Mouse (Mus musculus) skeletal muscle tissue, postnatal 0 days (tissue): ENCODE results near the gene Clca3a2. TPM values are rescaled to one million over a fixed set of nuclear protein-coding genes. Genes with fewer than 3 reads are reported as not detected.

Experiments used
- polyA plus RNA-seq: library from polyadenylated mRNA; unstranded; fragments of >200 nt; fragmentation: Nextera tagmentation; extraction: Ambion mirVana; gene quantifications from 2 replicates; pipeline ENCODE4 v1.2.1, GENCODE M21; 2015

Clca3a2 gene
- 1.1 TPM in 1 of 2 replicates, not detected in the other for polyA plus RNA-seq

GRCm38 (mm10) chr3:144819219-144819618 is at the start of gene Clca3a2:
Gene Clca3a2, minus strand, starts transcription at chr3:144819494.

GRCm38 (mm10) chr3:144849014-144849556 is 29.8 kb upstream of the Clca3a2 start, which contains the start of gene Clca3b:
Gene Clca3b, minus strand, starts transcription at chr3:144849357.

GRCm38 (mm10) chr3:144760592-144761309 is 58.5 kb downstream of the Clca3a2 start, which contains the start of gene Clca3a1:
Gene Clca3a1, minus strand, starts transcription at chr3:144760977.

Other genes with a start within 250 kb of the Clca3a2 start
- gene Hs2st1, start 249.3 kb downstream of the Clca3a2 start, polyA plus RNA-seq = 5.5 and 6.8 TPM in 2 replicates
- gene Selenof, start 249.2 kb downstream of the Clca3a2 start, polyA plus RNA-seq = 353 and 408 TPM in 2 replicates
- 261 and 279 TPM in 2 replicates for gene Sh3glb1, start 99.2 kb downstream of the Clca3a2 start, polyA plus RNA-seq
- 1.4 and 2.2 TPM in 2 replicates for gene Clca3a1, start 58.5 kb downstream of the Clca3a2 start, polyA plus RNA-seq
- not detected in 2 replicates for gene Clca3b, start 29.9 kb upstream of the Clca3a2 start, polyA plus RNA-seq
- not detected in 2 replicates for gene Clca4b, start 113.0 kb upstream of the Clca3a2 start, polyA plus RNA-seq
- not detected in 2 replicates for gene Clca4a, start 155.6 kb upstream of the Clca3a2 start, polyA plus RNA-seq
- not detected in 2 replicates for gene Clca1, start 213.3 kb upstream of the Clca3a2 start, polyA plus RNA-seq